Mouse (Mus musculus): ENCODE data around the gene Kirrel.

The Kirrel gene

DNA sequence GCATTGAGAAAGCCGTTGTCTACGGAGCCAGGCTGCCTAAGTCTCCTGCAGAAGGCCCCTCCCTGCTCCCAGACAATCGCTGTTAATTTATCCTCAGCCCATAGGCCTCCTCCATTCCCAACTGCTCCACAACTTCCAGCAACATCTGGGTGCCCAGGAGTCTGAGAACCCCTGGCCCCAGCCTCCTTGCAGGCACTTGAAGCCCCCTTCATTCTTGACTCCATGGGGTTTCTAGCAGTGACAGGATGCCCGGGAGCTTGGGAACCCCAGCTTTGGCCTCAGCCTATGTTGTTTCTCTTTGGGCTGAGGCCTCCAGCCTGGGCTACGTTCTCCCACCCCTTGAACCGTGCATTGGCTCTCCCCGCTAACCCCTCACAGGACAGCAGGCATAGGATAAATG is 98.4 kb downstream of the Kirrel start:
- DNase-seq = no peak

DNA sequence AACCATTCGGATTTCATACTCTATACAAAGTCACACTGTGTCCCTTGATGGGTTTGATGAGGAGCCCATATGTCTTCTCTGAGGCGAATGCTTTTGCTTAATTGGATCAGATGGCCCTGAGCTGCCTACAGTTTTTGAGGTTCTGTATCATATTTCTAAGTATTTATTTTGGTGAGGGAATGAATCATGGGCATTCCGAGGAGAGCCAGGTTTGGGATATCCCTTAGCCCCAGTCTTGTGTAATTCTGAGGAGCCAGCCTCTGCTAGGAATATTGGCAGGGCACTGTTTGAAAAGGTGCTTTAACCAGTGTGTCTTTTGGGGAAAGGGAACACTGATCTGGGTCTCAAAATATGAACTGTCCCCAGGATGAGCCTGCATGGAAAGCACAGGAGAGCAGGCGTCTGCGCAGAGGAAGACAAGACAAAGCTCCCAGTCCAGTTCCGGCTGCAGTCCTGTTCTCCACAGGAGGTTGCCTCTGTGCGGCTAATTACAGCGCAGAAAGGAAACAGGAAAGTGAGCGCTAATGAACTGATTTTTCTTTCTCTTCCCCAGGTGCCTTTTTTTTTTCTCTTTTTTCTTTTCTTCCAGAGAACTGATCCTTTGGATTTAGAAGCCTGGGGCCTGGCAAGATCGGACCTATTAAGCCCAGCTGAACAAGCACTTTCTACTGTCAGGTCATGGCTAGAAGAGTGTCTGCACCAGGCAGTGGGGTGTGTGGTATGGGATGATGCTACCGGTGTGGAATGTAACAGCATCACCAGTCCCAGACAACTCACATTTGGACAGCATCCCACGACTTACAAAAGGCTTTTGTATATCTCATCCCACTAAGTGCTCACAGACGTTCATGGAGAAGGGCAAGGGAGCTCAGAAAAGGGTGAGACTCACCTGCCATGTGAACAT is 101.7 kb downstream of the Kirrel start:
- peak; percentile 31 for DNase-seq

DNA sequence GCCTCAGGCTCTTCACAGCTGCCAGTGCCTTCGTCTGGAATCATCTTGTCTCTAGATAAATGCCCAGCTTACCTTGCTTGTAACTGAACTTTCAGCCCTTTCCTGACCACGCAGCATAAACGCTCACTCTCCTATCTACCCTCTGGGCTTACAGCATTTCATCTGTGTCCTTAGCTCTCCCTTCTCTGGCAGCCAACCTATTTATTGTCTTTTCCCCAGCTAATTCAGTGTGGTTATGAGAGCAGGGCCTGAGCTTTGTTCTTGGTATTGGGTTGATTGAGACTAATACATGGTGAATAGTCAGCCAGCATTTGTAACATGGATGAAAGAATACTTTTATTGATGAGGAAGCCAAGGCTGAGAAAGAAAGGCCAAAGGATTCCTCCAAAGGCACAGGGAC is 102.4 kb downstream of the Kirrel start:
- no peak for DNase-seq

DNA sequence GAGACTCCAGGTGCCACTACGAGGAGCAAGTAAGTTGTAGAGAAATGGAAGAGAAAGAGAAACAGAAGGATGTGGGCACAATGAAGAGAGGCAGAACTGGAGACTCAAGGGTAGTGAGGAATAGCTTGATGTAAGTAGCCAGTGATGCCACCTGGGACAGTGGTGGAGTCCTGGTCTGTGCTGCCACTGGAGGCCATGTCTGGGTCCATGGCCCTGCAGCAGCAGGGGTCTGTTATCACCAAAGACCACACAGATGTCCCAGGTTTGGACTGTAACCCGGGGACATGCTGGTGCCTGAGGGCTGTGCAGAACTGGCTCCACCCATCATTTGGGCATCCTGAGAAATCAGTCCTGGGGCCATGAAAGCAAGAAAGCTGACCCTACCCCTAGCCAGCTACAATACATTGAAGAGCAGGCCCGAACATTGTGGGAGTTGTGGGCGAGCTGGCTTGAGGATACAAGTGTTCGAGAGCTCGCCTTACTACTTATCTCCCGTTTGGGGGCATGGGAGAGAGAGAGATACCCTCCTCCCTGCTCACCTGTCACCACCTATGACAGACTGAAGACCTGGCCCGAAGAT is 107.1 kb downstream of the Kirrel start:
- DNase-seq = no peak

DNA sequence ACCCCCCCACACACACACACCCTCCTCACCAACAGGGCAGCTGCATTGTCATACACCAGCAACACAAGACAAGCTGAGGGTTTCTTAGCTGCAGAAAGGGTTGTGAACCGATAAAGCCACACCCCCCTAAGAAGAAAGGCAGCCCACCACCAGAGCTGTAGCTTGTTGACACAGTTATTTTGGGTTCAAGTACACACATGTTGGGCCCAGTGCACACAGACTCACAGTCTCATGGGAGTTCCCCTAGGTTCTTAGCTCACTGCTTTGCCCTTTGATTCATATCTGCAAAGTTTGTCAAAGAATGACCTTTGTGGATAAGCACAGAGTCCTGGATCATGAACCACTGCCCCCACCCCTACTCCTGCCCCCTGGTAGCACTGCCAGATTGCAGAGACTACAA is 120.6 kb downstream of the Kirrel start:
- no peak for DNase-seq

DNA sequence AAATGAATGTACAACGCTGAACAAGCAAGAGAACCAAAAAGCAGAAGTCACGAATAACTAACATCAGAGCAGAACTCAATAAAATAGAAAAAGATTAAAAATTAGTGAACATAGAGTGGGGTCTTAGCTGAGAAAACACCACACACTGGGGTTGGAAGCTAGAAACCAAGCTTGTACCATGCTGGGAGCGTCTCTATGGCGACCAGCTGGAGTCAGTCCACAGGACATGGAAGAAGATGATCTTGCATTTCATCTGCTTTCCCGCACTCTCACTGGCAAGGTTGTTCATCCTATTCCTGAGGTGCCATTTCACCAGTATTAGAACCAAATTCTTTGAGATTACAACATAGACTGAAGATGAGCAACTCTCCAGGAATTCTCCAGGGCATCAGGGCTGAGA is 126.7 kb downstream of the Kirrel start:
- no peak for DNase-seq

DNA sequence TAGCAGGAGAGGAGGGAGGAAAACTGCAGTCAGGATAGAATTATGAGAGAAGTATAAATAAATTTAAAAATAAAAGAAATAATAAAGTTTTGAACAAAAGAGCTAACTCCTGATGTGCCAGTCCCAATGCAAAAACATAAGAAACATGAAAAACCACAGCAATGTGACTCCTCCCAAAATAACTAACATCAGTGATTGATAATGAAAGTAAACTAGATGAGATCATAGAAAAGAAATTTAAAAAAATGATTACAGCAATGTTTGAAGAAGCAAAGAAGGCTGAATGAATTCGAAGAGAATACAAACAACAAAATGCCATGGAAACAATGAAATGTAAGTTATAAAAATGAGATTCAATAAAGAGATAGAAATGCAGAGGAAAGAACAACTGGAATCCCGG is 132.8 kb downstream of the Kirrel start:
- DNase-seq = no peak

DNA sequence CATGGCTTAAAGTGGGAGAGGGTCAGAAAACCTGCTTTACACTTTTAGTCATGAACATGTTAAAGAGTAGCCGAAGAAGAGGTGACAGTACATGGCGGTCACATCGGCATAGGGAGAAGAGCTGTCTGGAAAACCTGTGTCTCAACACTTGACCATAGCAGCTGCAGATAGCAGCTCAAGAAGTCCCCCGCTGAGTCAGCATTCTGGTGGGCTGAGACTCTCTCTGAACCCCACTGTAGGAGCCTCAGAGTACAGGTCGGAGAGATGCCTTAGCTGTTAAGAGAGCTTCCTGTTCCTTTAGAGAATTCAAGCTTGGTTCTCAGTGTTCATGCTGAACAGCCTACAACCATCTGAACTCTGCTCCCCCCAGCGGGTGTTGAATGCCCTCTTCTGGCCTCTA is 136.0 kb downstream of the Kirrel start:
- no peak for DNase-seq

DNA sequence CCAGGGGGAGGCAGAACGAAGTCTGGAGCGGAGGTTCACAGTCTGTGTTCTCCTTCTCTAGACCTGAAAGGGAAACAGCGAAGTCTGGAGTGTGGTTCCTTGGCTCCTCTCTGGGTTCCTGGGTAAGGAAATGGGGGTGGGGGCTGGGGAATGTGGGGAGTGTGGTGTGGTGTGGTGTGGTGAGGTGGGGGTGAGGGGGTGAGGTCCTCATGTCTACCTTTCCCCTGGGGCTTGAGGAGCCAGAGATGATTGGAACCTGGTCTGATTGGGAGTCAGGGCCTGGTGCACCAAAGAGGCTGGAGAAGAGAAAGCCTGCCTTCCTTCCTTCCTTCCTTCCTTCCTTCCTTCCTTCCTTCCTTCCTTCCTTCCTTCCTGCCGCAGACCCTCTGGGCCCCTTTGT is 140.5 kb downstream of the Kirrel start:
- DNase-seq = no peak

DNA sequence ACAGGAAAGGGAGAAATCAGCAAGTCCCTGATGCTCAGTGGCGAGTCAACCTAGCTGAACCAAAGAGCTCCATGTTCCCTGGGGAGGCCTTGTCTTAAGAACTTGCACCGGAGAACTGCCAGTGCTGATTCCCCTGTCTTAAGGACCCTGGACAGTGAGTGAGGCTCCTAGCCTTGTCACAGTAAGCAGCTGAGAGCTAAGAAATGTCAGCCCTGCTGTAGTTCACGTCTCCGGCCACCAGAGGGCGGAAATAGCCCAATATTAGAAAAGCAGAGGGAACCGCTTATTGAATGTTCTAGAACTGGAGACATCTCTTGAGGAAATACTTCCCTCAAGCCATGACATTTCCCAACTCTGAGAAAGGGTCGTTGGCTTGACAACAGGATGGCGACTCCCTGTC is 141.2 kb downstream of the Kirrel start:
- peak; percentile 81 for DNase-seq

DNA sequence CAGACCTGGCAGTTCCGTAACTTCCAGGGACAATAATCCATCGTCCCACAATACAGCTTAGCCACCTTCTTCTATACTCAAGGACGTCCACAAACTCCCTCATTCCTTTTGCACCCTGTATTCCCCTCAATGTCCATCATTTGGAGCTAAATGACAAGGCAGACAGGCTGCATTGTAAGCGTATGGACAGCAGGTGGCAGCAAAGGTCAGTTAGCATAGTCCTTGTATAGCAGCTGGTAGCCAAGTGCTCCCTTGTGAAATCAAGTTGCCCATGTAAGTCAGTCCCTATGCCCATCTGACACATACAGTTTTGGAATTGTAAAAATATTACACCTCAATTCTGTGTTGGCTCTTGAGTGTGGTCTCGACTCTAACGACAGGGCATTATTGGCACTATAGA is 143.7 kb downstream of the Kirrel start:
- peak; percentile 76 for DNase-seq

All from lung, postnatal 10 days (tissue).